Mouse (Mus musculus) testis, adult 2 months (tissue): ENCODE results near the gene Dnaaf5.

ENCODE experiments used
- CTCF ChIP-seq: fragments of 200-500 bp; IDR thresholded peaks from 2 replicates; pipeline ENCODE4 v1.5.1; 2012; ENCODE audit warnings: low read depth, mild to moderate bottlenecking, inconsistent platforms, low read length, moderate library complexity; ENCODE audit not compliant: control insufficient read depth, insufficient read depth, insufficient replicate concordance
- POLR2A ChIP-seq: fragments of 200-500 bp; IDR thresholded peaks from 2 replicates; pipeline ENCODE4 v1.6.1; 2012; ENCODE audit warnings: low read depth, mild to moderate bottlenecking, inconsistent platforms, low read length, moderate library complexity; ENCODE audit not compliant: control insufficient read depth

DNA sequence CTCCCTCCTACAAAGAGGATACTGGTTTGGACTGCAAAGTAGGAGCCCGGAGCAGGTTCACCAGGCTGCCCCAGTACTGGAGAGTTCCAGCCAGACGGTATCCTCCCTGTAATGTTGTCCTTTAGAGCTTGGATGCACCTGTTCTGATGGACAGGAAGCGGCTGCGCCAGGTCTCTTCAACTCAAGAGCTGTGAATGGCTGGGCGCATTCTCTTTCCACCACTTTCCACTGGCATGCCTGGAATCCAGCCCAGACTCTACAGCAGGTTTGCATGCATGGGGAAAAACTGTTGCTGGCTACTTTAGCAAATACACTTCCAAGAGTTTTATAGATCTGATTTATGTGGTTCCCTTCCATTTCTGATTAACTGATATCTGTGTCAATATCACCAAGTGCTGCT lies 8.7 kb upstream of the Dnaaf5 start:
- TF ChIP-seq POLR2A (no peak), CTCF (no peak)
